Mouse (Mus musculus) limb, embryonic 12.5 days (tissue): ENCODE data around the gene Thsd4. TPM values are rescaled to one million over a fixed set of nuclear protein-coding genes. Genes with fewer than 3 reads are reported as not detected.

Experiments used
- ATAC-seq: fragments of 200-750 bp; cut with Nextera tagmentation; 2 replicates; pipeline ENCODE4 v1.8.0; 2017; ENCODE audit warnings: low read depth, moderate TSS enrichment; ENCODE audit not compliant: insufficient number of reproducible peaks, insufficient read depth, low FRiP score, low TSS enrichment
- H3K27ac ChIP-seq: fragments of 300-500 bp; sonication (generic); 2 replicates; pipeline ENCODE4 v1.5.1; 2016; ENCODE audit warnings: mild to moderate bottlenecking, moderate library complexity
- H3K27me3 ChIP-seq: fragments of 300-500 bp; sonication (generic); 2 replicates; pipeline ENCODE4 v1.6.1; 2016; ENCODE audit warnings: mild to moderate bottlenecking, moderate library complexity
- H3K36me3 ChIP-seq: fragments of 300-500 bp; sonication (generic); 2 replicates; pipeline ENCODE4 v1.6.1; 2016; ENCODE audit warnings: mild to moderate bottlenecking, moderate library complexity
- H3K4me1 ChIP-seq: fragments of 300-500 bp; sonication (generic); replicated peaks from 2 replicates; pipeline ENCODE4 v1.6.1; 2016
- H3K4me2 ChIP-seq: fragments of 300-500 bp; sonication (generic); 2 replicates; pipeline ENCODE4 v1.6.1; 2016; ENCODE audit warnings: mild to moderate bottlenecking, moderate library complexity
- H3K4me3 ChIP-seq: fragments of 300-500 bp; sonication (generic); replicated peaks from 2 replicates; pipeline ENCODE4 v1.5.1; 2016; ENCODE audit warnings: mild to moderate bottlenecking
- H3K9ac ChIP-seq: fragments of 300-500 bp; sonication (generic); replicated peaks from 2 replicates; pipeline ENCODE4 v1.6.1; 2016; ENCODE audit warnings: mild to moderate bottlenecking, moderate library complexity
- H3K9me3 ChIP-seq: fragments of 300-500 bp; sonication (generic); 2 replicates; pipeline ENCODE4 v1.6.1; 2016; ENCODE audit warnings: mild to moderate bottlenecking, moderate library complexity
- WGBS: fragments of 180-500 bp; shearing (Covaris S2); methylation state at CpG from one replicate; pipeline ENCODE4 v1.1.7; 2016; 5-methylcytosine and 5-hydroxymethylcytosine counted together
- polyA plus RNA-seq: library from polyadenylated mRNA; unstranded; fragments of >200 nt; fragmentation: Nextera tagmentation; extraction: Ambion mirVana; gene quantifications from 2 replicates; pipeline ENCODE4 v1.2.1, GENCODE M21; 2016

Thsd4 gene
- polyA plus RNA-seq, 1 experiment from 2014 or later: 27.0 TPM

DNA sequence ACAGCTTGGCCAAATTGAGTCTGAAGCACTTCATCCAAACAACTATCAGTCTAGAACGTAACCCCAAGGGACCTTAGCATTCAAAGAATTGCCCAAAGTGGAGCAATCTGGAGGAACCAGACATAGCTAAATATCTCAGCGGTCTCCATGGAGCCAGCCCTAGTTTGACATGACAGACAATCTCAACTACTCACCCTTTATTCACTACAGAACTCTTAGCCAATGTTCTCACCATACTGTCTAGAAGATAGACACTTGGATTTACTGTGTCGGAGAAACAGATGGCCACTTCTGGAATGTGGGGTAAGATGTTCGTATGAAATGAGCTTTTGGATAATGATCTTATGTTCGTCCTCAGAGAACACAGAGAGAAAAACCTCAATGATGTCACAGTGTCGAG, 415.2 kb downstream of the Thsd4 start:
- peaks cover 22% of the 10 kb centered on the region for H3K4me1 ChIP-seq
- no peak for ATAC-seq

DNA sequence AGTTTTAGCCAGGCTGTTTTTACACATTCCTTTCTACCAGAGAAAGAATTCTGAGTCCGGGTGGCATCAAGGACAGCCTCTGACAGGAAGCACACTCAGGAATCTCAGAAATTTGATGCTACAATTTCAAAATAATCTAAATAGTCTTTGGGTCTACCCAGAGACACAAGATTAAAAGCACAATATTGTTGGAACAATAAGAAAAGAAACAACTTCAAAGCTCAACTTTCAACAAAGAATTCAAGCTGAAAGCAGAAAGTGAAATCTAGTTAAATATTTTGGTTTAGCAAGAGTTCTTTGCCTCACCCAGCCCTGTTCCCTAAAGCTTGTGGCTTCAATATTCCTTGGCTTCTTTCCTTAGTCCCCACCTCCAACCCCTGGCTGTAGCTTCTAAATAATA, 415.7 kb downstream of the Thsd4 start:
- no peak overlapping the region for H3K9ac ChIP-seq
- WGBS: 68% methylated on average over 1 of the region's 1 CpGs
- H3K36me3 ChIP-seq: peaks cover 6% of the 10 kb centered on the region; the same call in 1 of the 2 replicates
- no peaks in the 10 kb centered on the region for H3K9me3 ChIP-seq
- H3K4me1 ChIP-seq: peaks cover 22% of the 10 kb centered on the region
- peaks cover 7% of the 10 kb centered on the region for H3K27me3 ChIP-seq
- H3K4me2 ChIP-seq: no peak overlapping the region
- no peak for ATAC-seq
- H3K4me3 ChIP-seq: no peak overlapping the region
- no peak overlapping the region for H3K27ac ChIP-seq

More for the DNA sequence above, 415.2 kb downstream of the Thsd4 start:
- Histone ChIP-seq H3K4me3 (no peak overlapping the region), H3K9ac (no peak overlapping the region), H3K27ac (no peak overlapping the region), H3K27me3 (peaks cover 4% of the 10 kb centered on the region; the same call in 1 of the 2 replicates), H3K9me3 (no peaks in the 10 kb centered on the region), H3K36me3 (peaks cover 6% of the 10 kb centered on the region; the same call in 1 of the 2 replicates), H3K4me2 (no peak overlapping the region)
- WGBS: 84% methylated on average over 6 of the region's 6 CpGs

DNA sequence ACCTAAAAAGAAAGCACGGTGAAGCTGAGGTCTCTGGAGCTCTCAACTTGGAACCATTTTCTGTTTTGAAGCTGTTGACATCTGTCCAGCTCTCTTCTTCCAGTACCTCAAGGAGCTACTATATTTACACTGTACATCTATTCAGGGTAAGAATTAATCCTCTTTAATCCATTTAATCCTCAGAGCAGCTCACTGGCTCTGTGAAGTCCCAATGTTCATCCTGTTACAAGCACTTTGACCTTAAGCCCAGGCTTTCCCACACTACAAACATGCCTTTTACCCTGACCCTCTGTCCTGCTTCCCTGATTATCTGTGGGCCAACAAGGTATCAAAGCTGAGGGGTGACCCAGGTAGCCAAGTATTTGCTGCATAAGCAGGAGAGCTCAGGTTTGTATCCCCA, 427.6 kb downstream of the Thsd4 start:
- ATAC-seq: no peak
- H3K27ac ChIP-seq: no peak overlapping the region
- no peaks in the 10 kb centered on the region for H3K9me3 ChIP-seq
- H3K27me3 ChIP-seq: 0 out of 2 replicates have a peak, but pooled peaks cover 4% of the 10 kb centered on the region
- H3K9ac ChIP-seq: no peak overlapping the region
- no peak overlapping the region for H3K4me3 ChIP-seq
- WGBS: 85% methylated on average over 1 of the region's 1 CpGs
- peaks cover 62% of the 10 kb centered on the region for H3K4me1 ChIP-seq
- H3K36me3 ChIP-seq: no peaks in the 10 kb centered on the region
- no peak overlapping the region for H3K4me2 ChIP-seq

DNA sequence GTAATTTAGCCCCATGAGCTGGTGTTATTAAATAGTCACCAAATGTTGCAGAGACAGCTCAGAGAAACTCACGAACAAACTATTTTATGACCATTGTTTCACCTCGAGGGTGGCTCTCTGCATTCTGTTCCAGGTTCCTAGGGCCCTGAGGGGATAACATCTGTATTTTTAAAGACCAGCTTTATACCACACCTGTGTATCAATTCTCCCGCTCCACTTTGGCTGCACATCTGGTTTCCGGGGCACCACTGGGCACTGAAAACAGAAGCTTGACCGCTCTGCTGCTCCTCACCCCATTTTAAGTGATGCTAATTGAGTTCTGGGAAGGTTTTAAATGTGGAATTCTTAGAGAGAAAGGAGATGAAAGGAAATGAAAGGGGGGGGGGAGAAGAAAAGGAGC, 429.4 kb downstream of the Thsd4 start:
- Histone ChIP-seq H3K4me1 (peaks cover 52% of the 10 kb centered on the region), H3K27me3 (no peaks in the 10 kb centered on the region), H3K4me2 (0 out of 2 replicates have a peak overlapping the region, but pooled peaks have one; percentile 7), H3K4me3 (no peak overlapping the region), H3K36me3 (no peaks in the 10 kb centered on the region), H3K9ac (no peak overlapping the region), H3K9me3 (no peaks in the 10 kb centered on the region), H3K27ac (peak overlapping the region; percentile 30; the same call in 1 of the 2 replicates)
- no peak for ATAC-seq
- WGBS: 7% methylated on average over 5 of the region's 5 CpGs

DNA sequence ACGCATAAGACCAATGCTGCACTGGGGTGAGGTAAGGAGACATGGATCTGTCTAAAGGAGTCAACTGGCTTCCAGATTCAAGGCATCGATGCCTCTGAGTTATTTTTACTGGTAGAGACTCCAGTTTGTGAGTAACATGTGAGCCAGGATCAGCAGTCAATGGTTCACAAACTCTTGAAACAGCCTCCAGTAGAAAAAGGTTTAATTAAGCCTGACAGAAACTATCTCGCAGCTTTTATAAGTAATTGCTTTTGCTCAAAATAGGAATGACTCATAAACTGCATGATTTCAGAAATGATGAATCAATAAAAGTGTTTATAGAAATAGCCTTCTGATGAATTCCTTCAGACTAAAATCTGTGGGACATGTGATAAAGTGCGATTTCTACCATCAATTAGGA, 432.4 kb downstream of the Thsd4 start:
- ATAC-seq: no peak
- H3K36me3 ChIP-seq: no peaks in the 10 kb centered on the region
- H3K27me3 ChIP-seq: no peaks in the 10 kb centered on the region
- H3K4me1 ChIP-seq: peaks cover 49% of the 10 kb centered on the region
- WGBS: 57% methylated on average over 4 of the region's 4 CpGs
- no peak overlapping the region for H3K27ac ChIP-seq
- no peak overlapping the region for H3K4me2 ChIP-seq
- H3K4me3 ChIP-seq: no peak overlapping the region
- no peak overlapping the region for H3K9ac ChIP-seq
- H3K9me3 ChIP-seq: no peaks in the 10 kb centered on the region

DNA sequence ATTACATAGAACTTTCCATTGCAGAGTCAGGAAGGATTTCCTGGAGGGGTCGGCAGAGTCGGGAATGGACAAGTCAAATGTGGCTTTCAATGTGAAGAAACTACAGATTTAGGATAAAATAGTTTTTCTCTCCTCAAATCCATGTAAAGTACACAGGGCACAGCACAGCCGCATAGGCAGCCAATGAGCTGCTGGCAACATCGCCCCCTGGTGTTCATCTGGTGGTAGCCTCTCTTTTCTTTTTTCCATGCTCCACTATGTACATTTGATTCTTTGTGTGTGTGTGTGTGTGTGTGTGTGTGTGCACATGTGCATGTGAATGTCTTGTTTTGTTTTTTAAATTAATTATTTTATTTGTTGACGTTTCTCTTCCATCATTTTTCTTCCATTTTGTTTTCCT, 433.7 kb downstream of the Thsd4 start:
- Histone ChIP-seq H3K4me3 (no peak overlapping the region), H3K9ac (no peak overlapping the region), H3K27me3 (no peaks in the 10 kb centered on the region), H3K9me3 (no peaks in the 10 kb centered on the region), H3K27ac (no peak overlapping the region), H3K4me2 (no peak overlapping the region), H3K4me1 (peaks cover 45% of the 10 kb centered on the region), H3K36me3 (no peaks in the 10 kb centered on the region)
- ATAC-seq: no peak
- WGBS: 68% methylated on average over 5 of the region's 5 CpGs

DNA sequence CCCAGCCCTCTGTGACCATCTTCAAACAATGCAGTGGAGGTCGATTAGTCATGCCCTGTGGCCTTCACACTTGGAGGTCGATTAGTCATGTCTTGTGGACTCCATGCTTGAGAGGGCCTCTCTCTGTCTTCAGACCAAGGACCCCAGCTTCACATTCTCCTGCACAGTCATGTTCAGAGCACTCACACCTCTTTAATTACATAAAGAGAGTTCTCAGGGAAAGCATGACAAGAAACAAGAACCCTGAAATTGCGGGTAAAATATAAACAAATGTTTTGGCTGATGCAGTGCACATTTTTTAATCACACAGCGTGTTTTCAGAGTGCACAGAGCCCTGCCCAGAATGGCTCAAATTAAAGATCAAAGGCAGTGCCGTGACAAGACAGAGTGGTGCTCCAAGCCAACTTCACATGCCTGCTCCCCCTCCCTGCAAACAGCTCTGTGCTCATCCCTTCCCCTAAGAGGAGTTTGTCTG, 439.7 kb downstream of the Thsd4 start:
- Histone ChIP-seq H3K4me1 (peaks cover 25% of the 10 kb centered on the region), H3K4me2 (no peak overlapping the region), H3K27ac (no peak overlapping the region), H3K27me3 (no peaks in the 10 kb centered on the region), H3K9me3 (no peaks in the 10 kb centered on the region), H3K36me3 (no peaks in the 10 kb centered on the region), H3K9ac (no peak overlapping the region), H3K4me3 (no peak overlapping the region)
- ATAC-seq: no peak
- 8% methylated on average over 5 of the region's 5 CpGs for WGBS

DNA sequence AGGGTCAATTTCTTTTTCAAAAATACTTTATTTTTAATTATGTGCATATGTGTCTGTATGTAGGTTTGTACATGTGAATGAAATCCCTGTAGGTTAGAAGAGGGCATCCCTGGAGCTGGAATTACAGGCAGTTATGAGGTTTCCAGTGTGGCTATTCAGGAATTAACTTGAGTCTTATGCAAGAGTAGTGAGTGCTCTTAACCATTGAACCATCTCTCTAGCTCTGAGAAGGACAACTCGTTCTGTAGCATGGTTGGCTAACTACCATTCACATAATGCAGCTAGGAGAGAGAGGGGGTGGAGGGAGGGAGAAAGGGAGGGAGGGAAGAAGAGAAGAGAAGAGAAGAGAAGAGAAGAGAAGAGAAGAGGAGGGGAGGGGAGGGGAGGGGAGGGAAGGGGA, 444.1 kb downstream of the Thsd4 start:
- H3K9ac ChIP-seq: no peak overlapping the region
- no peak overlapping the region for H3K4me2 ChIP-seq
- WGBS: 76% methylated on average over 1 of the region's 1 CpGs
- no peak for ATAC-seq
- H3K27ac ChIP-seq: no peak overlapping the region
- H3K9me3 ChIP-seq: no peaks in the 10 kb centered on the region
- H3K27me3 ChIP-seq: no peaks in the 10 kb centered on the region
- no peaks in the 10 kb centered on the region for H3K36me3 ChIP-seq
- H3K4me1 ChIP-seq: peaks cover 8% of the 10 kb centered on the region; the same call in 1 of the 2 replicates
- no peak overlapping the region for H3K4me3 ChIP-seq

DNA sequence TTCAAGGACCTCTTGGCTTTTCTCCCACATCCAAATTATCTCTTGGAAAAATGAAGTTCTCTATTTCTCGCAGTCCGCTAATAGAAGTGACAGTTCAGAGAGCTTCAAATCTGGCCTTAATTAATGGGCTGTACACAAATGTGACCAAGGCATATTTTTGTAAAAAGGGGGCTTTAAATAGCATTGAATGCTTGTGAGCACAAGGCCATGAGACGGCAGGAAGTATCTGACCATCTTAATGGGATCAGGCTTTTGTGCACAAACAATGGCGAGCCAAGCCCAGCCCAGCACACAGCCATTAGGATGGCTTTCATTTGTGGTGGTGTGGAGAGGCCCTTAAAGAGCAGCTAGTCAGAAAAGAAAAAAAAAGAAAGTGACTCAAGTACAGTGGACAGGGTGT, 445.4 kb downstream of the Thsd4 start:
- 66% methylated on average over 4 of the region's 4 CpGs for WGBS

DNA sequence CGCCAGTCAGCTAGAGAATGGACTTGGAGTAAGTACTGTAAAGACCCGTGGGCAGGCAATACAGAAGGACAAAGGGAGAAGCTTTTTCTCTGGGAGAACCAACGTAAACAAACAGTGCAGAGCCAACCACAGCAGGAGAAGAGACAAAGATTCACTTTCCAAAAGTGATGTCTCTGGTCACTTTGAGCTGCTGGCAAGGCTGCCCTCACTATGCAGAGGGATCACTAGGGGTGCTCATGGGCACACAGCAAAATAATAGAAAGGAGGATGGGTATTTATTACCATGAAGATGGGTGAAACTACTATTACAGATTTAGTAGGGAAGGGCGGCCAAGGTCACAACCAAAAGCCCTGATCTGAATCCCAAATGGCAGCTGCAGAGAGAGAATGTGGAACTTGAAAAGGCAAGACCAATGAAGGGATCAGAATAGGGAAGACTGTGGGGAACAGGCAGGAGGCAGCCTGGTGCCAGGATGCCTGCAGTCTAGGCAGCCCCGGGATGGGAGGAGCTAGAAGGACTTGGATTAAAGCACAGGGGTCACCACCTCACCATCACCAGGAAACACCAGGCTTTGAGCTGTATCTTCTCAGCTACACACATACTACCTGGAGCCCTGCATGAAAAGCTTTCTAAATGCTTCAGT, 450.1 kb downstream of the Thsd4 start:
- H3K27ac ChIP-seq: no peak overlapping the region
- H3K4me3 ChIP-seq: no peak overlapping the region
- no peaks in the 10 kb centered on the region for H3K27me3 ChIP-seq
- no peaks in the 10 kb centered on the region for H3K9me3 ChIP-seq
- 64% methylated on average over 5 of the region's 5 CpGs for WGBS
- no peak overlapping the region for H3K9ac ChIP-seq
- no peaks in the 10 kb centered on the region for H3K36me3 ChIP-seq
- no peaks in the 10 kb centered on the region for H3K4me1 ChIP-seq
- no peak overlapping the region for H3K4me2 ChIP-seq
- ATAC-seq: no peak

More for the DNA sequence above, 445.4 kb downstream of the Thsd4 start:
- Histone ChIP-seq H3K4me1 (no peaks in the 10 kb centered on the region), H3K27ac (no peak overlapping the region), H3K4me3 (no peak overlapping the region), H3K9me3 (no peaks in the 10 kb centered on the region), H3K27me3 (no peaks in the 10 kb centered on the region), H3K9ac (no peak overlapping the region), H3K4me2 (no peak overlapping the region), H3K36me3 (no peaks in the 10 kb centered on the region)
- ATAC-seq: no peak

DNA sequence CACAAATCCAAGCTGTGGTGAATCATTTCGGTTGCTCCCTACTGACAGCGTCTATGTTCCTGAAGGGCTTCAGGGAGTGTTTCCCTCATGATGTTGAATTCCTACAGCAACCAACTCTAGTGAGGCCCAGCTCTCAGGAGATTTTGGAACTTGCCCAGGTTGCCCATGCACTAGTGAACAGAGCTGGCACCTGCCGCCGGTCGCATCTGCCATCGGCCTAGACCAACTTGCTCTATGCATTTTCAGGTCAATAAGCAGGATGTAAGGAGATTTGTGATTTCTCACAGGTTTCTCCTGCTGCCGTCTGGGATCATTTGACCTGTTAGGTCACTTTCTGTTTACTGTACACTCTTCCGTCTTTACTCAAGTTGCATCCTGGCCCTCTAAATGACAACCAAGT, 454.6 kb downstream of the Thsd4 start:
- WGBS: 89% methylated on average over 8 of the region's 8 CpGs
- H3K4me3 ChIP-seq: no peak overlapping the region
- no peaks in the 10 kb centered on the region for H3K36me3 ChIP-seq
- no peak for ATAC-seq
- no peak overlapping the region for H3K27ac ChIP-seq
- no peak overlapping the region for H3K9ac ChIP-seq
- no peaks in the 10 kb centered on the region for H3K27me3 ChIP-seq
- H3K4me1 ChIP-seq: no peaks in the 10 kb centered on the region
- no peak overlapping the region for H3K4me2 ChIP-seq
- H3K9me3 ChIP-seq: no peaks in the 10 kb centered on the region

DNA sequence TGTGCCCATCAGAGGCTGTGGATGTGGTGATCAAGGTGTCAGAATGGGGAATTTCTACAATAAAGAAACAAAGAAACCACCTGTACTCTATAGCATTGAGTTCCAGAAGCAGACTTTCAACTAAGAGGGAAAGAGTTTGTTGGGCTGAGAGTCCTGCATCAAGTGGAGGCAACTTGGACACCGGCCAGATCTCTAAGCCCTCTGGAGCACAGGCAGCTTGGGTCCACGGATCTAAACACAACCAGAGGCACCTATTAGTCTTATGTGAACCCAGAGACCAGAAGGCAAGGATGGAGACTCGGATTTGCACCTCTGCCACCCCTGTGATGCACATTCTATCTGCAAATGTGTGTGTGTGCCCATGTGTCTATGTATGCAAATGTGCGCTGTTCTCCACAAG, 456.7 kb downstream of the Thsd4 start:
- 81% methylated on average over 4 of the region's 4 CpGs for WGBS
- no peak for ATAC-seq
- H3K9ac ChIP-seq: no peak overlapping the region

More for the DNA sequence above, 456.7 kb downstream of the Thsd4 start:
- Histone ChIP-seq H3K4me2 (no peak overlapping the region), H3K27ac (no peak overlapping the region), H3K4me1 (no peaks in the 10 kb centered on the region), H3K9me3 (no peaks in the 10 kb centered on the region), H3K4me3 (no peak overlapping the region), H3K27me3 (no peaks in the 10 kb centered on the region), H3K36me3 (no peaks in the 10 kb centered on the region)
